Mouse (Mus musculus): Measurements from ENCODE around the gene Wdhd1. TPM values are rescaled to one million over a fixed set of nuclear protein-coding genes. Genes with fewer than 3 reads are reported as not detected.

The Wdhd1 gene
- polyA plus RNA-seq, 1 experiment: 12.4 TPM

- no peaks in the 10 kb centered on the region for H3K79me2 ChIP-seq (ENCODE audit: control insufficient read depth, insufficient read depth)
- H3K4me3 ChIP-seq (ENCODE audit: insufficient read depth, poor library complexity, severe bottlenecking): no peak overlapping the region
- TF ChIP-seq FOSL1 (IDR thresholded peaks at IDR 0.05; ENCODE audit: insufficient read depth, low read length, poor library complexity, severe bottlenecking): no peak
- TF ChIP-seq CTCF (IDR thresholded peaks at IDR 0.05; ENCODE audit: control insufficient read depth, insufficient read depth, insufficient read length): no peak
- TF ChIP-seq CEBPB (IDR thresholded peaks at IDR 0.05; ENCODE audit: low read depth): no peak
- no peak for TF ChIP-seq MAX (IDR thresholded peaks at IDR 0.05)
- TF ChIP-seq MYOG (IDR thresholded peaks at IDR 0.05; ENCODE audit: control insufficient read depth, extremely low read depth, insufficient read length): no peak
- TF ChIP-seq MYOD1 (IDR thresholded peaks at IDR 0.05; ENCODE audit: control insufficient read depth, insufficient read length, low read depth): no peak
- TF ChIP-seq USF1 (IDR thresholded peaks at IDR 0.05; ENCODE audit: low read depth): no peak
- no peaks in the 10 kb centered on the region for H3K27me3 ChIP-seq (ENCODE audit: control insufficient read depth, insufficient read depth, insufficient read length)
- H3K36me3 ChIP-seq (ENCODE audit: control insufficient read depth, insufficient read depth): no peaks in the 10 kb centered on the region
- H3ac ChIP-seq (ENCODE audit: control insufficient read depth, insufficient read length, low read depth): no peak overlapping the region
- no peaks in the 10 kb centered on the region for H3K79me3 ChIP-seq (ENCODE audit: low read depth)
Observed at GRCm38 (mm10) chr14:47209669-47210164, 66.9 kb downstream of the Wdhd1 start.

GRCm38 (mm10) chr14:47208564-47209493 is 67.8 kb downstream of the Wdhd1 start:
- no peak overlapping the region for H3K4me3 ChIP-seq (ENCODE audit: insufficient read depth, poor library complexity, severe bottlenecking)
- no peaks in the 10 kb centered on the region for H3K79me2 ChIP-seq (ENCODE audit: control insufficient read depth, insufficient read depth)
- no peaks in the 10 kb centered on the region for H3K27me3 ChIP-seq (ENCODE audit: control insufficient read depth, insufficient read depth, insufficient read length)
- TF ChIP-seq MYOG (IDR thresholded peaks at IDR 0.05; ENCODE audit: control insufficient read depth, extremely low read depth, insufficient read length) (no peak), CEBPB (IDR thresholded peaks at IDR 0.05; ENCODE audit: low read depth) (no peak), MAX (IDR thresholded peaks at IDR 0.05) (no peak), USF1 (IDR thresholded peaks at IDR 0.05; ENCODE audit: low read depth) (no peak), MYOD1 (IDR thresholded peaks at IDR 0.05; ENCODE audit: control insufficient read depth, insufficient read length, low read depth) (no peak), FOSL1 (IDR thresholded peaks at IDR 0.05; ENCODE audit: insufficient read depth, low read length, poor library complexity, severe bottlenecking) (no peak), CTCF (IDR thresholded peaks at IDR 0.05; ENCODE audit: control insufficient read depth, insufficient read depth, insufficient read length) (no peak)
- H3K79me3 ChIP-seq (ENCODE audit: low read depth): no peaks in the 10 kb centered on the region
- H3K36me3 ChIP-seq (ENCODE audit: control insufficient read depth, insufficient read depth): no peaks in the 10 kb centered on the region
- no peak overlapping the region for H3ac ChIP-seq (ENCODE audit: control insufficient read depth, insufficient read length, low read depth)

GRCm38 (mm10) chr14:47206601-47207000 is 70.1 kb downstream of the Wdhd1 start:
- no peak overlapping the region for H3ac ChIP-seq (ENCODE audit: control insufficient read depth, insufficient read length, low read depth)
- no peaks in the 10 kb centered on the region for H3K79me2 ChIP-seq (ENCODE audit: control insufficient read depth, insufficient read depth)
- no peaks in the 10 kb centered on the region for H3K36me3 ChIP-seq (ENCODE audit: control insufficient read depth, insufficient read depth)
- no peaks in the 10 kb centered on the region for H3K79me3 ChIP-seq (ENCODE audit: low read depth)
- TF ChIP-seq USF1 (IDR thresholded peaks at IDR 0.05; ENCODE audit: low read depth): no peak
- TF ChIP-seq CTCF (IDR thresholded peaks at IDR 0.05; ENCODE audit: control insufficient read depth, insufficient read depth, insufficient read length): no peak
- TF ChIP-seq MAX (IDR thresholded peaks at IDR 0.05): no peak
- no peak for TF ChIP-seq MYOD1 (IDR thresholded peaks at IDR 0.05; ENCODE audit: control insufficient read depth, insufficient read length, low read depth)
- no peak for TF ChIP-seq CEBPB (IDR thresholded peaks at IDR 0.05; ENCODE audit: low read depth)
- no peak for TF ChIP-seq MYOG (IDR thresholded peaks at IDR 0.05; ENCODE audit: control insufficient read depth, extremely low read depth, insufficient read length)
- no peak for TF ChIP-seq FOSL1 (IDR thresholded peaks at IDR 0.05; ENCODE audit: insufficient read depth, low read length, poor library complexity, severe bottlenecking)
- no peak overlapping the region for H3K4me3 ChIP-seq (ENCODE audit: insufficient read depth, poor library complexity, severe bottlenecking)
- H3K27me3 ChIP-seq (ENCODE audit: control insufficient read depth, insufficient read depth, insufficient read length): no peaks in the 10 kb centered on the region

GRCm38 (mm10) chr14:47205270-47205972 is 71.2 kb downstream of the Wdhd1 start:
- Histone ChIP-seq H3ac (ENCODE audit: control insufficient read depth, insufficient read length, low read depth) (no peak overlapping the region), H3K27me3 (ENCODE audit: control insufficient read depth, insufficient read depth, insufficient read length) (no peaks in the 10 kb centered on the region), H3K36me3 (ENCODE audit: control insufficient read depth, insufficient read depth) (no peaks in the 10 kb centered on the region), H3K79me3 (ENCODE audit: low read depth) (no peaks in the 10 kb centered on the region), H3K79me2 (ENCODE audit: control insufficient read depth, insufficient read depth) (no peaks in the 10 kb centered on the region), H3K4me3 (ENCODE audit: insufficient read depth, poor library complexity, severe bottlenecking) (no peak overlapping the region)
- no peak for TF ChIP-seq USF1 (IDR thresholded peaks at IDR 0.05; ENCODE audit: low read depth)
- TF ChIP-seq MAX (IDR thresholded peaks at IDR 0.05): no peak
- TF ChIP-seq MYOG (IDR thresholded peaks at IDR 0.05; ENCODE audit: control insufficient read depth, extremely low read depth, insufficient read length): no peak
- no peak for TF ChIP-seq CEBPB (IDR thresholded peaks at IDR 0.05; ENCODE audit: low read depth)
- no peak for TF ChIP-seq FOSL1 (IDR thresholded peaks at IDR 0.05; ENCODE audit: insufficient read depth, low read length, poor library complexity, severe bottlenecking)
- TF ChIP-seq CTCF (IDR thresholded peaks at IDR 0.05; ENCODE audit: control insufficient read depth, insufficient read depth, insufficient read length): no peak
- no peak for TF ChIP-seq MYOD1 (IDR thresholded peaks at IDR 0.05; ENCODE audit: control insufficient read depth, insufficient read length, low read depth)

- no peak overlapping the region for H3ac ChIP-seq (ENCODE audit: control insufficient read depth, insufficient read length, low read depth)
- H3K79me2 ChIP-seq (ENCODE audit: control insufficient read depth, insufficient read depth): no peaks in the 10 kb centered on the region
- H3K79me3 ChIP-seq (ENCODE audit: low read depth): no peaks in the 10 kb centered on the region
- H3K4me3 ChIP-seq (ENCODE audit: insufficient read depth, poor library complexity, severe bottlenecking): no peak overlapping the region
- no peaks in the 10 kb centered on the region for H3K36me3 ChIP-seq (ENCODE audit: control insufficient read depth, insufficient read depth)
- TF ChIP-seq FOSL1 (IDR thresholded peaks at IDR 0.05; ENCODE audit: insufficient read depth, low read length, poor library complexity, severe bottlenecking): no peak
- no peak for TF ChIP-seq CEBPB (IDR thresholded peaks at IDR 0.05; ENCODE audit: low read depth)
- no peak for TF ChIP-seq USF1 (IDR thresholded peaks at IDR 0.05; ENCODE audit: low read depth)
- TF ChIP-seq MAX (IDR thresholded peaks at IDR 0.05): no peak
- TF ChIP-seq MYOG (IDR thresholded peaks at IDR 0.05; ENCODE audit: control insufficient read depth, extremely low read depth, insufficient read length): no peak
- TF ChIP-seq MYOD1 (IDR thresholded peaks at IDR 0.05; ENCODE audit: control insufficient read depth, insufficient read length, low read depth): no peak
- TF ChIP-seq CTCF (IDR thresholded peaks at IDR 0.05; ENCODE audit: control insufficient read depth, insufficient read depth, insufficient read length): no peak
- no peaks in the 10 kb centered on the region for H3K27me3 ChIP-seq (ENCODE audit: control insufficient read depth, insufficient read depth, insufficient read length)
Observed at GRCm38 (mm10) chr14:47197340-47197739, 79.3 kb downstream of the Wdhd1 start.

Measured in C2C12 (cell line).